Mouse (Mus musculus): ENCODE results near the gene Mrps7. TPM values are rescaled to one million over a fixed set of nuclear protein-coding genes. Genes with fewer than 3 reads are reported as not detected.

Mrps7 gene
- polyA plus RNA-seq, 1 experiment: 46.6 TPM

- TF ChIP-seq CTCF (IDR thresholded peaks at IDR 0.05; ENCODE audit: extremely low read depth, insufficient read depth, low read length) (no peak), POLR2A (IDR thresholded peaks at IDR 0.05; ENCODE audit: extremely low read depth, insufficient read depth, low read length) (no peak)
Measured at GRCm38 (mm10) chr11:115585573-115586100, 18.1 kb upstream of the Mrps7 start.

GRCm38 (mm10) chr11:115586403-115586802, 17.3 kb upstream of the Mrps7 start:
- Histone ChIP-seq H3K4me3 (ENCODE audit: insufficient read depth, low read length) (no peak overlapping the region), H3K4me1 (ENCODE audit: control insufficient read depth, insufficient read depth, low read length) (no peaks in the 10 kb centered on the region), H3K27ac (ENCODE audit: insufficient read depth, low read length) (no peak overlapping the region)
- no peak for TF ChIP-seq POLR2A (IDR thresholded peaks at IDR 0.05; ENCODE audit: extremely low read depth, insufficient read depth, low read length)
- TF ChIP-seq CTCF (IDR thresholded peaks at IDR 0.05; ENCODE audit: extremely low read depth, insufficient read depth, low read length): no peak

More at GRCm38 (mm10) chr11:115585573-115586100, 18.1 kb upstream of the Mrps7 start:
- Histone ChIP-seq H3K4me3 (ENCODE audit: insufficient read depth, low read length) (no peak overlapping the region), H3K4me1 (ENCODE audit: control insufficient read depth, insufficient read depth, low read length) (no peaks in the 10 kb centered on the region), H3K27ac (ENCODE audit: insufficient read depth, low read length) (no peak overlapping the region)

GRCm38 (mm10) chr11:115587984-115588383, 15.7 kb upstream of the Mrps7 start:
- Histone ChIP-seq H3K4me3 (ENCODE audit: insufficient read depth, low read length) (no peak overlapping the region), H3K4me1 (ENCODE audit: control insufficient read depth, insufficient read depth, low read length) (no peaks in the 10 kb centered on the region)

GRCm38 (mm10) chr11:115590526-115591075, 13.1 kb upstream of the Mrps7 start:
- Histone ChIP-seq H3K4me3 (ENCODE audit: insufficient read depth, low read length) (no peak overlapping the region), H3K27ac (ENCODE audit: insufficient read depth, low read length) (no peak overlapping the region), H3K4me1 (ENCODE audit: control insufficient read depth, insufficient read depth, low read length) (no peaks in the 10 kb centered on the region)
- TF ChIP-seq CTCF (IDR thresholded peaks at IDR 0.05; ENCODE audit: extremely low read depth, insufficient read depth, low read length) (no peak), POLR2A (IDR thresholded peaks at IDR 0.05; ENCODE audit: extremely low read depth, insufficient read depth, low read length) (no peak)

More at GRCm38 (mm10) chr11:115587984-115588383, 15.7 kb upstream of the Mrps7 start:
- no peak overlapping the region for H3K27ac ChIP-seq (ENCODE audit: insufficient read depth, low read length)
- TF ChIP-seq POLR2A (IDR thresholded peaks at IDR 0.05; ENCODE audit: extremely low read depth, insufficient read depth, low read length): no peak
- TF ChIP-seq CTCF (IDR thresholded peaks at IDR 0.05; ENCODE audit: extremely low read depth, insufficient read depth, low read length): no peak

- Histone ChIP-seq H3K4me3 (ENCODE audit: insufficient read depth, low read length) (no peak overlapping the region), H3K4me1 (ENCODE audit: control insufficient read depth, insufficient read depth, low read length) (no peaks in the 10 kb centered on the region), H3K27ac (ENCODE audit: insufficient read depth, low read length) (no peak overlapping the region)
- TF ChIP-seq POLR2A (IDR thresholded peaks at IDR 0.05; ENCODE audit: extremely low read depth, insufficient read depth, low read length) (no peak), CTCF (IDR thresholded peaks at IDR 0.05; ENCODE audit: extremely low read depth, insufficient read depth, low read length) (no peak)
Measured at GRCm38 (mm10) chr11:115595209-115595608, 8.5 kb upstream of the Mrps7 start.

GRCm38 (mm10) chr11:115598309-115598708, 5.4 kb upstream of the Mrps7 start:
- no peak for TF ChIP-seq POLR2A (IDR thresholded peaks at IDR 0.05; ENCODE audit: extremely low read depth, insufficient read depth, low read length)
- TF ChIP-seq CTCF (IDR thresholded peaks at IDR 0.05; ENCODE audit: extremely low read depth, insufficient read depth, low read length): no peak
- H3K4me1 ChIP-seq (ENCODE audit: control insufficient read depth, insufficient read depth, low read length): peaks cover 11% of the 10 kb centered on the region
- H3K27ac ChIP-seq (ENCODE audit: insufficient read depth, low read length): no peak overlapping the region
- H3K4me3 ChIP-seq (ENCODE audit: insufficient read depth, low read length): no peak overlapping the region

- peaks cover 11% of the 10 kb centered on the region for H3K4me1 ChIP-seq (ENCODE audit: control insufficient read depth, insufficient read depth, low read length)
- no peak overlapping the region for H3K4me3 ChIP-seq (ENCODE audit: insufficient read depth, low read length)
- no peak for TF ChIP-seq POLR2A (IDR thresholded peaks at IDR 0.05; ENCODE audit: extremely low read depth, insufficient read depth, low read length)
- H3K27ac ChIP-seq (ENCODE audit: insufficient read depth, low read length): no peak overlapping the region
Measured at GRCm38 (mm10) chr11:115599722-115600121, 4.0 kb upstream of the Mrps7 start.

GRCm38 (mm10) chr11:115600743-115601142, 3.0 kb upstream of the Mrps7 start:
- TF ChIP-seq POLR2A (IDR thresholded peaks at IDR 0.05; ENCODE audit: extremely low read depth, insufficient read depth, low read length) (no peak), CTCF (IDR thresholded peaks at IDR 0.05; ENCODE audit: extremely low read depth, insufficient read depth, low read length) (no peak)
- H3K4me1 ChIP-seq (ENCODE audit: control insufficient read depth, insufficient read depth, low read length): peaks cover 11% of the 10 kb centered on the region
- no peak overlapping the region for H3K27ac ChIP-seq (ENCODE audit: insufficient read depth, low read length)

GRCm38 (mm10) chr11:115601174-115601573, 2.6 kb upstream of the Mrps7 start:
- no peak for TF ChIP-seq POLR2A (IDR thresholded peaks at IDR 0.05; ENCODE audit: extremely low read depth, insufficient read depth, low read length)
- no peak for TF ChIP-seq CTCF (IDR thresholded peaks at IDR 0.05; ENCODE audit: extremely low read depth, insufficient read depth, low read length)
- no peak overlapping the region for H3K4me3 ChIP-seq (ENCODE audit: insufficient read depth, low read length)
- no peak overlapping the region for H3K27ac ChIP-seq (ENCODE audit: insufficient read depth, low read length)
- peaks cover 11% of the 10 kb centered on the region for H3K4me1 ChIP-seq (ENCODE audit: control insufficient read depth, insufficient read depth, low read length)

More at GRCm38 (mm10) chr11:115600743-115601142, 3.0 kb upstream of the Mrps7 start:
- no peak overlapping the region for H3K4me3 ChIP-seq (ENCODE audit: insufficient read depth, low read length)

GRCm38 (mm10) chr11:115603128-115603475, 623 bp upstream of the Mrps7 start:
- Histone ChIP-seq H3K27ac (ENCODE audit: insufficient read depth, low read length) (peak overlapping the region; percentile 100; the same call in 1 of the 2 replicates), H3K4me1 (ENCODE audit: control insufficient read depth, insufficient read depth, low read length) (peaks cover 11% of the 10 kb centered on the region), H3K4me3 (ENCODE audit: insufficient read depth, low read length) (peak overlapping the region; percentile 83)
- no peak for TF ChIP-seq POLR2A (IDR thresholded peaks at IDR 0.05; ENCODE audit: extremely low read depth, insufficient read depth, low read length)
- no peak for TF ChIP-seq CTCF (IDR thresholded peaks at IDR 0.05; ENCODE audit: extremely low read depth, insufficient read depth, low read length)

Data from cortical plate, adult 2 months (tissue).